Mouse (Mus musculus) macrophage (primary cell): Measurements from ENCODE around the gene Eps8l1. TPM values are rescaled to one million over a fixed set of nuclear protein-coding genes. Genes with fewer than 3 reads are reported as not detected.

ENCODE experiments used
- H3K27ac ChIP-seq: fragments of 350-480 bp; formaldehyde crosslinking; 2 replicates; pipeline ENCODE4 v1.9.0; 2021
- H3K36me3 ChIP-seq: fragments of 350-480 bp; formaldehyde crosslinking; 2 replicates; pipeline ENCODE4 v1.9.0; 2021; ENCODE audit errors: inconsistent target
- H3K4me3 ChIP-seq: fragments of 350-480 bp; formaldehyde crosslinking; 2 replicates; pipeline ENCODE4 v1.9.0; 2021; ENCODE audit errors: inconsistent target
- H3K79me2 ChIP-seq: fragments of 350-480 bp; formaldehyde crosslinking; 2 replicates; pipeline ENCODE4 v1.9.0; 2021; ENCODE audit errors: inconsistent target
- WGBS: methylation state at CpG from one replicate; pipeline ENCODE4 v1.1.7; 2026; ENCODE audit warnings: inconsistent platforms; ENCODE audit not compliant: missing documents; 5-methylcytosine and 5-hydroxymethylcytosine counted together
- polyA plus RNA-seq: library from polyadenylated mRNA; stranded (reverse); fragments of 250-400 nt; gene quantifications from 3 replicates; pipeline ENCODE4 v1.2.4, GENCODE M21; 2018; ENCODE audit warnings: inconsistent platforms

Eps8l1 gene
- polyA plus RNA-seq, 1 experiment from 2014 or later: 3.9 TPM

GRCm38 (mm10) chr7:4452644-4453043 is 7.8 kb upstream of the Eps8l1 start:
- Histone ChIP-seq H3K36me3 (no peaks in the 10 kb centered on the region), H3K79me2 (no peaks in the 10 kb centered on the region), H3K27ac (no peak overlapping the region), H3K4me3 (no peak overlapping the region)
- WGBS: 70% methylated on average over 4 of the region's 4 CpGs

GRCm38 (mm10) chr7:4464194-4464824 is 3.8 kb downstream of the Eps8l1 start:
- Histone ChIP-seq H3K4me3 (no peak overlapping the region), H3K36me3 (no peaks in the 10 kb centered on the region), H3K79me2 (no peaks in the 10 kb centered on the region), H3K27ac (no peak overlapping the region)
- WGBS: 23% methylated on average over 12 of the region's 12 CpGs

GRCm38 (mm10) chr7:4467801-4468200 is 7.3 kb downstream of the Eps8l1 start:
- no peaks in the 10 kb centered on the region for H3K36me3 ChIP-seq
- WGBS: 70% methylated on average over 3 of the region's 3 CpGs
- H3K27ac ChIP-seq: no peak overlapping the region
- H3K79me2 ChIP-seq: no peaks in the 10 kb centered on the region
- no peak overlapping the region for H3K4me3 ChIP-seq

- Histone ChIP-seq H3K4me3 (no peak overlapping the region), H3K36me3 (no peaks in the 10 kb centered on the region), H3K79me2 (no peaks in the 10 kb centered on the region), H3K27ac (no peak overlapping the region)
- WGBS: 38% methylated on average over 34 of the region's 35 CpGs
Measured at GRCm38 (mm10) chr7:4470275-4471178, 10.1 kb downstream of the Eps8l1 start.

DNA sequence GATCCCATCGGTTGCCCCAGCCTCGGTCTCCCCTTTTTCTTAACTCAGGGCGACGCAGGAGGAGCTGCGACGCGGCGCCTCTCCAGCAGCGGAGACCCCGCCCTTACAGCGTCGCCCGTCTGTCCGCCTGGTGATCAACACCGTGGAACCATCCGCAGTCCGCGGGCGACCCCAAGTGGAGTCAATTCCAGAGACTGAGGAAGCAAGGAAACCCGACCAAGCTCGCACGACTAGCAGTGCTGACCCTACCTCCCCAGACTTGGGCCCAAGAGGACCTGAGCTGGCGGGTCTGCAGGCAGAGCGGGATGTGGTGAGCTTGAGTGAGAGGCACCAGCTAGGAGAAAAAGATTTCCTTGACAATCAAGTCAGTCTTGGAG is 10.7 kb downstream of the Eps8l1 start:
- 43% methylated on average over 24 of the region's 24 CpGs for WGBS
- no peaks in the 10 kb centered on the region for H3K36me3 ChIP-seq

DNA sequence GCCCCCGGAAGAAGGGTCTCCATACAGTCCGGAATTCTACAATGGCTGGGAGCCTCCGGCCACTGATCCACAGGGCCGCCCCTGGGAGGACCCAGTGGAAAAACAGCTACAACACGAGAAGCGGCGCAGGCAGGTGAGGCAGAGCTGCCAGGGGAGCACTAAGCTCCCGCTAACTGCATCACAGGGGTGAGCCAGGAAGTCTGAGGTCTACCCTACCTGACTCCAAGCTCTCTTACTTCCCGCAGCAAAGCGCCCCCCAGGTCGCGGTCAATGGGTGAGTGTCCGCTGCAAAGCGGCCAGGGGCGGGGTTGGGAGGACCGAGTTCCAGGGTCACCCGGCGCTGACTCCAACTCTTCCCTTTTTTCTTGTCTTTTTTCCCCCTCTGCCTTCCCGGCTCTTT is 13.5 kb downstream of the Eps8l1 start:
- no peaks in the 10 kb centered on the region for H3K79me2 ChIP-seq
- H3K36me3 ChIP-seq: no peaks in the 10 kb centered on the region
- no peak overlapping the region for H3K4me3 ChIP-seq
- 51% methylated on average over 15 of the region's 19 CpGs for WGBS
- no peak overlapping the region for H3K27ac ChIP-seq

More for the DNA sequence above, 10.7 kb downstream of the Eps8l1 start:
- Histone ChIP-seq H3K79me2 (no peaks in the 10 kb centered on the region), H3K27ac (no peak overlapping the region), H3K4me3 (no peak overlapping the region)

- H3K36me3 ChIP-seq: peaks cover 23% of the 10 kb centered on the region
Measured at GRCm38 (mm10) chr7:4478021-4478795, 17.7 kb downstream of the Eps8l1 start.

GRCm38 (mm10) chr7:4478796-4479291 is 18.4 kb downstream of the Eps8l1 start:
- WGBS: 41% methylated on average over 16 of the region's 16 CpGs
- Histone ChIP-seq H3K4me3 (no peak overlapping the region), H3K36me3 (peaks cover 29% of the 10 kb centered on the region), H3K27ac (no peak overlapping the region), H3K79me2 (no peaks in the 10 kb centered on the region)

More at GRCm38 (mm10) chr7:4478021-4478795, 17.7 kb downstream of the Eps8l1 start:
- Histone ChIP-seq H3K4me3 (no peak overlapping the region), H3K27ac (no peak overlapping the region), H3K79me2 (no peaks in the 10 kb centered on the region)
- 40% methylated on average over 39 of the region's 39 CpGs for WGBS

DNA sequence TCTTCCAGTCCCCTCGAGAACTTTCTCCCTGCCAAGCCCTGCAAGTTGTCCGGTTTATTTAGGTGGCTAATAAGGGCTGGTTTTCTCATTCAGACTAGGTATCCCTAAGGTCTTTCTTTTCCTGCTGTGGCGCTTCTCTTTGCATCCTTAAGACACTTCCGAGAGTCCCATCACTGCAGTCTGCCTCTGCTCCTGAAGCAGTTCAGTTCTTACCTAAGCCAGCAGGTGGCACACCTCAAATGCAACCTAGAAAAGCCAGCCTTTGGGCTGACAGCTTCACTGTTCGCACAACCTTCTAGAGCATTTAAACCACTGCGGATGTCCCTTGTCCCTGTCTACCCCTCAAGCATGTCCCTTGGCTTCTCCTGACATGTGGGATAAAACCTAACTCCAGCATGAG is 19.2 kb downstream of the Eps8l1 start:
- Histone ChIP-seq H3K4me3 (no peak overlapping the region), H3K27ac (no peak overlapping the region), H3K79me2 (no peaks in the 10 kb centered on the region), H3K36me3 (peaks cover 37% of the 10 kb centered on the region)
- 64% methylated on average over 6 of the region's 6 CpGs for WGBS

- no peak overlapping the region for H3K4me3 ChIP-seq
- peaks cover 63% of the 10 kb centered on the region for H3K36me3 ChIP-seq
- 90% methylated on average over 12 of the region's 12 CpGs for WGBS
- peaks cover 18% of the 10 kb centered on the region for H3K79me2 ChIP-seq
- H3K27ac ChIP-seq: no peak overlapping the region
Measured at GRCm38 (mm10) chr7:4482281-4482680, 21.8 kb downstream of the Eps8l1 start.

DNA sequence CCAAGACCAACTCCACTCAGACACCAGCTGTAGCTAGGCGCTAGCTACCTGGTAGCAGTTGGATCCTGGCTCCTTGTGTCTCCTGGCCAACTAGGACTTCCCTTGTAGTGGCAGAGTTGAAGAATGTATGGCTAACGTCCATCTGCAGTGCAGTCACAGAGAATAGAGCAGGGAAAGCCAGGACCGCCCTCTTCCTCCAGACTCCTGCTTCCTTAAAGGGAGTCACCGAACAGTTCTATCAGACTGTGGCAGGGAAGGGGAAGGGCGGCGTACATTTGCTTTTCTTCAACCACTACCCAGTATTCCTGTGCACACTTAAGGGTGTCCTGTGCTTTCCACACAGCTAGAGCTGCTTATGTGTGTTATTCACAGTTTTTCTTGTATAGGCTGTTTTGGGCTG is 30.8 kb downstream of the Eps8l1 start:
- H3K27ac ChIP-seq: peak overlapping the region; percentile 67

DNA sequence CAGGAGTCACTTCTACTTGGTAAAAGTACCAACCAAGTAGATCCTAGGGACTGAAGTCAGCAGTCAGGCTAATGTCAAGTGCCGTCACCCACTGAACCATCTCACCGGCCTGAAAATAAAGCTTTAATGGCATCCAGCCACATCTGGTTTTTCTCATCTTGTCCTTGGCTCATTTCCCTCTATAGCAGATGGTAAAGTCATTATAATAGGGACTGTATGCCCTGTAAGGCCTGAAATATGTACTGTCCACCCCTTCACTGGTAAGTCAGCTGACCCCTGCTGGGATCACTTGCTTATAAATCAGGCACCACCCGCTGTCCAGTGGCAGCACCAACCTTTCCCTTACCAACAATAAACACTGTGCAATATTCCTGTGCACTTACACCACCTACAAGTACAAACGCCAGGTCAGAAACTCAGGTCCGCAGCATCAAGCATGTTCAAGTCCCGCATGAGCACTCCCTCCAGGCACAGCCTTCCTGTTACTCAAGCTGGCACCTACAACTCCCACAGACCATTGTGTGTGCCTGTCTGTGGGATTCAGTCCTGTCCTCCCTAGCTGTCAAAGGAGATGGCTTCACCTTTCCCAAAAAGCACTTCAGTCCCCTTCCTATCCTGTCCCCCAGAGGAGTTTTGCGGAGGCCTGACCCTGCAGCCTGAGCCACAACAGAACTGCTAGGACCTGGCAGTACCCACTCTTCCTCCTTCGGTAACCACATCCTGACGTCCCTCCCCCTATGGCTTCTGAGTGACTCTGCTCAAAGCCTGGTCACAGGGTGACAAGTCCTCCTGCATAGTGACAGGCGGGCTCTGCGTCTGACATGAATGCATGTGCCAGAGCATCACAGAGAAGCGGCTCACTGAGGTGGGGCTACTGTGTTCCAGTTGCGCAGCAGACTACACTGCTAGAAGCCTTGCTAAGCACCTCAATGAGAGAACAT is 32.1 kb downstream of the Eps8l1 start:
- peak overlapping the region; percentile 67 for H3K27ac ChIP-seq
- peaks cover 49% of the 10 kb centered on the region for H3K36me3 ChIP-seq
- 24% methylated on average over 13 of the region's 13 CpGs for whole genome bisulfite sequencing
- peaks cover 94% of the 10 kb centered on the region for H3K79me2 ChIP-seq
- H3K4me3 ChIP-seq: no peak overlapping the region

More for the DNA sequence above, 30.8 kb downstream of the Eps8l1 start:
- WGBS: 37% methylated on average over 6 of the region's 6 CpGs
- Histone ChIP-seq H3K4me3 (no peak overlapping the region), H3K79me2 (peaks cover 94% of the 10 kb centered on the region), H3K36me3 (peaks cover 51% of the 10 kb centered on the region)

DNA sequence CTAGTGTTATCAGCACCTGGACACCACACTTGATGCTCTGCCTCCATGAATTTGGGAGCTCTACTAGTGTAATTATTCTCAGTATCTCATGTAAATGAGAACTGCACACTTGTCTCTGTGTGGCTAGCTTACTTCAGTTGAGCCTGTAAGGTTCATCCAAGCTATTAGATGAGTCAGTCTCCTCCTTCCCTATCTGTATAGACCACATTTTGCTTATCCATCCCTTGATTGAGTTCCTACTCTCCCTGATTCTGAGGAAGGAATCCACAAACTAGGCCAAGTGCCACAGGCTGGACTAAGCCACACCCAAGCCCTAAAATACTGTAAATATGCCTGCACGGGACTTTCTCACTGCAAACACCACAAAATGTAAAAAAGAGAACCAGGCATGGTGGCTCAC is 33.5 kb downstream of the Eps8l1 start:
- H3K4me3 ChIP-seq: no peak overlapping the region
- peak overlapping the region; percentile 67 for H3K27ac ChIP-seq
- peaks cover 94% of the 10 kb centered on the region for H3K79me2 ChIP-seq
- H3K36me3 ChIP-seq: peaks cover 35% of the 10 kb centered on the region
- 0% methylated on average over 1 of the region's 1 CpGs for WGBS
